Mouse (Mus musculus) c-Kit-positive CD71-negative TER-119-negative erythroid progenitor cells, embryonic 14.5 days (primary cell): ENCODE results near the gene Zfp174.
A peak's percentile ranks its signal among the peaks of the same experiment; 100 is the strongest.

Source experiments
- DNase-seq: peaks from one replicate; pipeline ENCODE4 v3.0.0-alpha.2; 2013; ENCODE audit warnings: low read depth

Gene Zfp174

GRCm38 (mm10) chr16:3884201-3885064 lies 37.4 kb downstream of the Zfp174 start, which contains the start of the genes Zfp597 and Gm20695:
Gene Zfp597 (minus strand): TSS chr16:3884561.
Gene Gm20695 (plus strand): TSS chr16:3884648.
- peak; percentile 91 for DNase-seq

DNA sequence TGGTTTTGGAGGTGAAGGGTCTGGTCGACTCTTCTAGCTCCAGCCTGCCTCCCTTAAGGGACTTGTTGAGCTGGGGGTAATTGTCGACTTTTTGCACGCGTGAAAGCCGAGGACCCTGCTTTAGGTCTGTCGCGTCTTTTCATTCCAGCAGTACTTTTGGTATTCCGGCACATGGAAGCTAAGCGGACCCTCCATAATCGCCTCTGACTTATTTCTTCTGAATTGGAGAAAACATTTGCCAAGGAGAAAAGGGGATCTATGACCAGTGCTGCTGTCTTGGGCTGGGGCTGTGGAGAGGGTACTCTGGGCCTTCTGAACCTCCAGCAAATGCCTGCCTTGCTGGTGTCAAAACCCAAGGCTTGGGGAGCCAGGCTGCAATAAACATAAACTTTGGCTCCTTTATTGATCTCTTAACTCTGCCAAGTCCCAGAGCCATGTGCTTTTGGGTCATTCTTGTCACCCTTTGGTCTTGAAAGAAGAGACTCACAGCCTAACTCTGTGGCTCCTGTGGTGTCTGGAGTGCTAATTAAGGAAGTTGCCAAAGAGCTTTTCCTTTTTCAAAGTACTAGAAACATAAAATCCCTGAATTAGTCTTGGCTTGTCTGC lies 38.1 kb downstream of the Zfp174 start:
- no peak for DNase-seq

DNA sequence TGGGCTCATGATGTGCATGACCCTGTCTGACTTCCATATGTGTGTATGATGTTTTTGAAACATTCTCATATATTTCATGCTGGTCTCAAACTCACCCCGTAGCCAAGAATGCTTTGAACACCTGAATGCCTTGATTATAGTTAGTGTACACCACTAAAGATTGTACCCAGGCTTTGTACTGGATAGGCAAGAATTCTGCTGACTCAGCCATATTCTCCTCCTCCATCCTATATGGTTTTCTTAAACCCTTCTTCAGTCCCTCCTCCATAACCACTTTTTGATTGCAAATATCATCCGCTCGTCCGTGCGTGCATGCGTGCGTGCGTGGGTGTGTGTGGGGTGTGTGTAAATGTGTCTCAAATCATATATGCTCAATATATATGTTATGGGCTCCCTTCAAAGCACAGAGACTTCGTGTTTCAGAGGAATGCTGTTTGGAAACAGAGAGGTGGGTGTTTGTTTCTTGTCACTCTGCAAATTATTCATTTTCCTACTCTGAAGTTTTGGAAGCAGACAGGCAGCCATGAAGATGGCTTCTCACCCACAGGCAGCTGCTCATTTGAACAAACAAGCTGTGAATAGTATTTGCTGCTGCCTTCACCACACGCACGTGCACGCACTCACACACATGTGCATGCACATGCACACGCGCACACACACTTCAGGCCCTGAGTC lies 44.7 kb downstream of the Zfp174 start:
- DNase-seq, result no peak

DNA sequence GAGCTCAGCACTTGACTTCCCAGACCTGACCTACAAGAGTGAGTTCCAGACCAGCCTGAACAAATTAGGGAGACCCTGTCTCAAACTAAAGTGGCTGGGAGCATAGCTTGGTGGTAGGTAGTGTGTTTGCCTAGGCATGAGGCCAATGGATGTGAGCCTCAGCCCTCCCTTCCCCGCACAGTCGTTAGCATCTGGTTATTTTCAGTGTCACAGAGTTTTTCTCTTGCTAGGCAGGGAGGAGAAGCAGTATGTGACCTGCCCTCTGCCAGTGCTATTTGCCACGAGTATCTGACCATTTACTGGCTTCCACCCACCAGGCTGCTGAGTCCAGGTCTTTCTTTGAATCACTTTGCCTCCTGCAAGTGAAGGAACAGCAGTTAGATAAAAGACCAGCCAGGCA lies 46.7 kb downstream of the Zfp174 start:
- no peak for DNase-seq

DNA sequence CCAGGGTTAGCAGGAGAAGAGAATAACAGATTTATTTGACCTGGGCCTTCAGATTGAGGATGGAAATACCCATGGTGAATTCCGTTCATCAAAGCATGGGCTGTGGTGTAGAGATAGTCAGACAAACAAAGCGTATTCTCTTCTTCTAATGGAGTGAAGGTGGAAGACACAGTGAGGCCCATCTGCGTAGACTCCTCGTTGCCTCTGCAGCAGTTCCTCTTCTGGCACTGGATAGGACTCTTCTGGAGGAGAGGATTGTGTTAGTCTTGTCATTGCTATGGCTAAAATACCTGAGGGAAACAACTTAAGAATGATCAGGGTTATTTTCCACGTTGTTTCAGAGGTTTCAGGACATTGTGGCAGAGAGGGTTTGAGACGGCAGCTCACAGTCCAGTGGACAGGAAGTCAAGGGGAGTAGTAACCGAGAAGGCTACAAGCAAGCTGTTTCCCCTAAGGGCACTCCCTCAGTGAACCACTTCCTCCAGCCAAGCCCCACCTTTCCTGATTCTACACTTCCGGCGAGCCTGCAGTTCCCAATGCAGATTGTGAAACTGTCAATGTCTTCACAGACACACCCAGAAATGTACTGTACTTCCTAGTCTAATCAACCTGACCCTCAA lies 48.2 kb downstream of the Zfp174 start:
- peak; percentile 57 for DNase-seq

DNA sequence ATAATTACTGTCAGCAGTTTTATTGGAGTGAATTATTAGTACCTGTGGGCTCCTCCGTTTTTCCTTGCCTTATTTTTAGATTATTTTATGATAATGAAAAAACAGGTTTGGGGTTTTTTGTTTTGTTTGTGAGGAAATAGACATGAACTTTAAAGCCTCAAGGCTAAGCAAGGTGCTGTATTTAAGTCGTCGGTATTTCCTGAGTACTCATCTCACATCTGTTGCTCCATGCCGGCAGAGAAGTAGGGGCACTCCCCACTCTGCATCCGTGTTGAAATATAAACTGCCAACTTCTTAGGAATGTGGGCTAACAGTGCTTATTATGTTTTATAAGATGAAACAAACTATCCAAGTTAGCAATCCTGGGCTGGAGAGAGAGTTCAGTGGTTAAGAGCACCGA lies 49.0 kb downstream of the Zfp174 start:
- no peak for DNase-seq

GRCm38 (mm10) chr16:3896553-3896952 lies 49.5 kb downstream of the Zfp174 start:
- DNase-seq, result no peak

DNA sequence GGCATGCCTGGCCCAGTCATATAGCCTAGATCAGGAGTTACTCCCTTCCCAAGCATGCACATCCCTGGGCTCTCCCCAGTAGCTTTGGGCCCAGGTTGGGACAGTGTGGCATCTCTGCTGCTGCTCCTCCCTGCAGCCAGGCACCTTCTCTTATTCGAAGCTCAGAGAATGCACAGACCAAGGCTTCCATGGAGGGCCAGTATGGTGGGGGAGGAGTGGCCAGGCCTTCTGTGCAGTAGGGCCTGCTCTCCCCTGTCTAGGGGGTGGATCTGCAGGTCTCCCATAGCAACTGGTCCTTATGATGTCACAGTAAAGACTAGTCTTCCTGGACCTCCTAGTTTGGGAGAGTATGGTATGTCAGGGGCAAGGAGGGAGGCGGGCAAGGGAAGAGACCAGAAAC lies 60.4 kb downstream of the Zfp174 start:
- no peak for DNase-seq
